In genomic region chr14:27067866-27068271, GRCm38 (mm10) we compare ENCODE assay signal across 8 mouse cellular contexts. TPM values are rescaled to one million over a fixed set of nuclear protein-coding genes. Genes with fewer than 3 reads are reported as not detected.
A peak's percentile ranks its signal among the peaks of the same experiment; 100 is the strongest.
DNase-seq lines count a peak whose midpoint lies in the region; ATAC-seq lines count a peak whose summit lies in the region.

No protein-coding gene starts in this region.

- H3K36me3 ChIP-seq in heart, embryonic 11.5 days (ENCODE audit: control insufficient read depth, insufficient read depth, low read length) = no peaks in the 10 kb centered on the region
- 0 out of 2 replicates have a peak, but pooled peaks cover 3% of the 10 kb centered on the region for H3K36me3 ChIP-seq in embryonic facial prominence, embryonic 10.5 days (replicated peaks)
- H3K36me3 ChIP-seq in hindbrain, embryonic 15.5 days = no peaks in the 10 kb centered on the region
- H3K36me3 ChIP-seq in midbrain, embryonic 16.5 days (ENCODE audit: control insufficient read depth, insufficient read depth, low read length) = no peaks in the 10 kb centered on the region

- H3K4me1 ChIP-seq in heart, embryonic 11.5 days (ENCODE audit: control insufficient read depth, insufficient read depth, low read length) = peaks cover 45% of the 10 kb centered on the region
- peaks cover 98% of the 10 kb centered on the region for H3K4me1 ChIP-seq in embryonic facial prominence, embryonic 10.5 days
- peaks cover 53% of the 10 kb centered on the region for H3K4me1 ChIP-seq in hindbrain, embryonic 15.5 days (replicated peaks)
- H3K4me1 ChIP-seq in midbrain, embryonic 16.5 days (ENCODE audit: control insufficient read depth, insufficient read depth, low read length) = peaks cover 35% of the 10 kb centered on the region

- no peak overlapping the region for H3K9ac ChIP-seq in heart, embryonic 11.5 days (ENCODE audit: low read depth, low read length)
- no peak overlapping the region for H3K9ac ChIP-seq in hindbrain, embryonic 15.5 days
- peak overlapping the region; percentile 13; the same call in 1 of the 2 replicates for H3K9ac ChIP-seq in midbrain, embryonic 16.5 days (ENCODE audit: low read depth, low read length)

- H3K27me3 ChIP-seq in heart, embryonic 11.5 days (ENCODE audit: control insufficient read depth, insufficient read depth, low read length) = no peaks in the 10 kb centered on the region
- H3K27me3 ChIP-seq in embryonic facial prominence, embryonic 10.5 days (replicated peaks; ENCODE audit: low read depth, poor library complexity, severe bottlenecking) = no peaks in the 10 kb centered on the region
- no peaks in the 10 kb centered on the region for H3K27me3 ChIP-seq in hindbrain, embryonic 15.5 days
- H3K27me3 ChIP-seq in midbrain, embryonic 16.5 days (ENCODE audit: control insufficient read depth, insufficient read depth, low read depth, low read length) = no peaks in the 10 kb centered on the region

- no peak overlapping the region for H3K4me3 ChIP-seq in heart, embryonic 11.5 days (ENCODE audit: low read depth, low read length)
- peak overlapping the region; percentile 33 for H3K4me3 ChIP-seq in embryonic facial prominence, embryonic 10.5 days
- H3K4me3 ChIP-seq in hindbrain, embryonic 15.5 days = no peak overlapping the region
- no peak overlapping the region for H3K4me3 ChIP-seq in midbrain, embryonic 16.5 days (ENCODE audit: low read depth, low read length)

- 40% methylated on average over 6 of the region's 6 CpGs for WGBS in heart, embryonic 11.5 days (ENCODE audit: insufficient replicate concordance)
- WGBS in embryonic facial prominence, embryonic 10.5 days = 14% methylated on average over 6 of the region's 6 CpGs
- WGBS in hindbrain, embryonic 15.5 days = 19% methylated on average over 6 of the region's 6 CpGs
- 12% methylated on average over 6 of the region's 6 CpGs for WGBS in midbrain, embryonic 16.5 days

- H3K27ac ChIP-seq in heart, embryonic 11.5 days (ENCODE audit: low read depth, low read length) = peak overlapping the region; percentile 51
- H3K27ac ChIP-seq in embryonic facial prominence, embryonic 10.5 days (replicated peaks) = peak overlapping the region; percentile 81
- 0 out of 2 replicates have a peak overlapping the region, but pooled peaks have one; percentile 9 for H3K27ac ChIP-seq in hindbrain, embryonic 15.5 days (replicated peaks)
- H3K27ac ChIP-seq in midbrain, embryonic 16.5 days (ENCODE audit: low read length) = peak overlapping the region; percentile 65

- no peak for DNase-seq in heart, postnatal 4 days
- peak; percentile 78 for DNase-seq in embryonic facial prominence, embryonic 10.5 days (ENCODE audit: low spot score)
- no peak for DNase-seq in left cerebral cortex, adult 18-20 months (ENCODE audit: low spot score in 2 of 2)
- DNase-seq in cerebellum, postnatal 14 days = no peak

- H3K4me2 ChIP-seq in heart, embryonic 11.5 days = no peak overlapping the region
- H3K4me2 ChIP-seq in hindbrain, embryonic 15.5 days = no peak overlapping the region
- peak overlapping the region; percentile 38 for H3K4me2 ChIP-seq in midbrain, embryonic 16.5 days (ENCODE audit: low read length)

- H3K9me3 ChIP-seq in heart, embryonic 11.5 days (replicated peaks; ENCODE audit: control insufficient read depth, low read length) = no peaks in the 10 kb centered on the region
- no peaks in the 10 kb centered on the region for H3K9me3 ChIP-seq in embryonic facial prominence, embryonic 10.5 days
- H3K9me3 ChIP-seq in hindbrain, embryonic 15.5 days = no peaks in the 10 kb centered on the region
- no peaks in the 10 kb centered on the region for H3K9me3 ChIP-seq in midbrain, embryonic 16.5 days (replicated peaks; ENCODE audit: control insufficient read depth, low read length, poor library complexity, severe bottlenecking)

- no peak for ATAC-seq in heart, embryonic 11.5 days (replicated peaks; ENCODE audit: insufficient number of reproducible peaks, low FRiP score, low TSS enrichment)
- ATAC-seq in hindbrain, embryonic 15.5 days (ENCODE audit: low FRiP score, low read depth) = peak; percentile 71
- ATAC-seq in midbrain, embryonic 16.5 days = peak; percentile 85
- no peak for ATAC-seq in cerebellum, adult (ENCODE audit: insufficient number of reproducible peaks, low FRiP score, low TSS enrichment)

RNA-seq across cellular contexts. Expression of gene Il17rd, which starts 29.1 kb away (rescaled TPM):
- 1.5 and 2.1 TPM in 2 replicates for polyA plus RNA-seq in heart, embryonic 11.5 days (2014; fragmentation: Nextera tagmentation; extraction: Ambion mirVana)
- total RNA-seq in heart, postnatal 4 days (2021) = 1 to 10 TPM; 4.9 to 5.4 TPM
- polyA plus RNA-seq in embryonic facial prominence, embryonic 10.5 days (2016; fragmentation: Nextera tagmentation; extraction: Ambion mirVana) = 9.6 and 10.1 TPM in 2 replicates
- polyA plus RNA-seq in hindbrain, embryonic 15.5 days (2015; fragmentation: Nextera tagmentation; extraction: Ambion mirVana) = 2.7 and 3.2 TPM in 2 replicates
- 1.9 and 2.3 TPM in 2 replicates for polyA plus RNA-seq in midbrain, embryonic 16.5 days (2015; fragmentation: Nextera tagmentation; extraction: Ambion mirVana)
- 1 to 10 TPM; 2.1 to 2.6 TPM for total RNA-seq in left cerebral cortex, adult 18-20 months (2021)

RNA-seq across cellular contexts. Expression of gene Arhgef3, which starts 46.8 kb away (rescaled TPM):
- polyA plus RNA-seq in heart, embryonic 11.5 days (2014; fragmentation: Nextera tagmentation; extraction: Ambion mirVana) = 10.1 and 12.5 TPM in 2 replicates
- total RNA-seq in heart, postnatal 4 days (2021) = 10 to 100 TPM; 30.5 to 31.9 TPM
- polyA plus RNA-seq in embryonic facial prominence, embryonic 10.5 days (2016; fragmentation: Nextera tagmentation; extraction: Ambion mirVana) = 3.8 and 4.0 TPM in 2 replicates
- 11.0 and 12.7 TPM in 2 replicates for polyA plus RNA-seq in hindbrain, embryonic 15.5 days (2015; fragmentation: Nextera tagmentation; extraction: Ambion mirVana)
- 7.8 and 10.8 TPM in 2 replicates for polyA plus RNA-seq in midbrain, embryonic 16.5 days (2015; fragmentation: Nextera tagmentation; extraction: Ambion mirVana)
- total RNA-seq in left cerebral cortex, adult 18-20 months (2021) = 10 to 100 TPM; 67.4 to 85.3 TPM

Comparison
In these comparisons a context has a peak if more than half of its experiments do, and no peak if none do; other contexts are left out.
1. ATAC-seq: peak in hindbrain, embryonic 15.5 days (single experiment) and midbrain, embryonic 16.5 days (single experiment); none in heart, embryonic 11.5 days (single experiment) and cerebellum, adult (single experiment).
2. H3K27ac ChIP-seq: peak in every context shown above with its lines; median percentile 81 in embryonic facial prominence, embryonic 10.5 days; 65 in midbrain, embryonic 16.5 days; 51 in heart, embryonic 11.5 days; 9 in hindbrain, embryonic 15.5 days.